Mouse (Mus musculus) kidney, embryonic 14.5 days (tissue): ENCODE measurements at regions not wholly inside any gene's neighbourhood (a gene's known extent, or its start where the extent isn't known, plus 50 kb on each side); places are given as distances from the start of the nearest gene placed in this dataset.
A peak's percentile ranks its signal among the peaks of the same experiment; 100 is the strongest.

Experiments used
- ATAC-seq: fragments of 200-750 bp; cut with Nextera tagmentation; 2 replicates; pipeline ENCODE4 v1.8.0; 2017; ENCODE audit warnings: moderate number of reproducible peaks, mild to moderate bottlenecking, moderate TSS enrichment, moderate library complexity; ENCODE audit not compliant: low FRiP score, low TSS enrichment
- H3K27ac ChIP-seq: fragments of 300-500 bp; sonication (generic); 2 replicates; pipeline ENCODE4 v1.5.1; 2014; ENCODE audit warnings: low read depth, mild to moderate bottlenecking, low read length, moderate library complexity, mixed read lengths
- H3K27me3 ChIP-seq: fragments of 300-500 bp; sonication (generic); 2 replicates; pipeline ENCODE4 v1.6.1; 2014; ENCODE audit warnings: mild to moderate bottlenecking, low read length; ENCODE audit not compliant: control insufficient read depth, insufficient read depth
- H3K36me3 ChIP-seq: fragments of 300-500 bp; sonication (generic); 2 replicates; pipeline ENCODE4 v1.6.1; 2014; ENCODE audit warnings: low read length, mixed read lengths; ENCODE audit not compliant: control insufficient read depth, insufficient read depth
- H3K4me1 ChIP-seq: fragments of 300-500 bp; sonication (generic); 2 replicates; pipeline ENCODE4 v1.6.1; 2014; ENCODE audit warnings: low read length, mixed read lengths; ENCODE audit not compliant: control insufficient read depth, insufficient read depth
- H3K4me2 ChIP-seq: fragments of 300-500 bp; sonication (generic); replicated peaks from 2 replicates; pipeline ENCODE4 v1.6.1; 2014; ENCODE audit warnings: low read depth, mild to moderate bottlenecking, low read length
- H3K4me3 ChIP-seq: fragments of 300-500 bp; sonication (generic); 2 replicates; pipeline ENCODE4 v1.5.1; 2014; ENCODE audit warnings: mild to moderate bottlenecking, low read length
- H3K9ac ChIP-seq: fragments of 300-500 bp; sonication (generic); 2 replicates; pipeline ENCODE4 v1.6.1; 2014; ENCODE audit warnings: low read depth, mild to moderate bottlenecking, low read length, moderate library complexity
- H3K9me3 ChIP-seq: fragments of 300-500 bp; sonication (generic); 2 replicates; pipeline ENCODE4 v1.6.1; 2016; ENCODE audit warnings: low read length; ENCODE audit not compliant: control insufficient read depth
- WGBS: fragments of 180-500 bp; shearing (Covaris S2); extraction: QIAGEN DNeasy Blood & Tissue Kit; methylation state at CpG from one replicate; pipeline ENCODE4 v1.1.7; 2014; 5-methylcytosine and 5-hydroxymethylcytosine counted together

DNA sequence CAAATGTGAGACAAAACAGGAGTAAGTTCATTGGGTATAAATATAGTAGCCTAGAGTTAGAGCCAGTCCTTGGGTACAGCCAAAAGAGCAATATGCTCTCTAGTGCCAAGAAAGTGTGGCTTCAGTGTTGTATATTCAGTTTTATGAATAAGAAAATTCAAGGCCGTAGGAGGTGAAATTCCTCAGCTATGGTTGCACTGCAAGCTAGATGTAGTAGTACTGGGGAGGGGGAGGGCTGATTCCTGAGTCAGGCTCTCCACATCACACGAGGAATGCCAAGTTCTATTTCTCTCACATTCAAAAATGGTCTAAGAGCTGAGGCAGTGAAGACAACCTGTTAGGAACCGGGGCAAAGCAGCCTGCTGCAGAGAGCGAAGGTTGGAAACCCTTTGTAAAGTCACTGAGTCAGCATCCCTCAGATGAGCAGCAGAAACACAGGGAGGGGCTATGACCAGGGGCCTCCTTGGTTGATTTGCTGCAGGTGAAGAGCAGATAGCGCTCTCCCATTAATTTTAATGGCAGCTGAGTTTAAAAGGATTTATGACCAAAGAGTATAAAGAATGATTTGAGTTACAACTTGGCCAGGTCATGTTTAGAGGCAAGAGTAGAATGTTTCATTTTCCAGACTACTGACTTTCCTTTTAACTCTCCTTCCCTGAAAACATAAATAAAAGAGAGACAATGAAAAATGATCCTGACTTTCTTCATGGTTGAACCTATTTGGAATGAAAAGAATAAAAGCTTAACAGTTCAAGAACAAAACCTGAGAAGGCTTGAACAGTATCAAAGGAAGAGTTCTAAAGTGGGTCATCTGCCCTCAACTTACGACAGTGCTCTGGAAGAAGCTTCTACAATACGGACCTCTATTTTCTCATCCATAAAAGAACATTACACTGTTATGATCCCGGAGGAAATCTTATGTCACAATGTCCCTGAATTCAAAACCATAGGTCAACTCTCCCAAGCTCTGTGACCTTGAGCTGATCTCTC is 543.4 kb upstream of the Gm21961 start:
- H3K27ac ChIP-seq = no peak overlapping the region

DNA sequence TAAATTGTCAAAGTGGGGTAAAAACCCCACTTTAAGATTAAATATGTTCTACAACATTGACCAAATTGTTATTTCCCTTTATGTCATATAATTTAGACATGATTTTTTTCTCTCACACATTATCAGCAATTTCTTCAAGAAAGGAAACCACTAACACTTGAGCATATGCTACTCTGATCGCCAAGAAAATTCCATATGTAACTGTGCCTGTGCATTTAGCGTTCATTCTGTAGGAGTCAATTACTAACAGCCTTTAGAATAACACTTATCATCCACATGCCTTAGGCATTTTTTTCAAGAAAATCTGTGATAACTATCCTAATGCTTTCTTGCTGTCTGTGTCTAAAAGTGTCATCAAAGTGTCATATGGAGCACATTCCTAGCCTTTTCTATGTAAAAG is 534.3 kb upstream of the Gm21961 start:
- Histone ChIP-seq H3K4me2 (no peak overlapping the region), H3K36me3 (no peaks in the 10 kb centered on the region), H3K4me1 (no peaks in the 10 kb centered on the region), H3K27me3 (no peaks in the 10 kb centered on the region), H3K4me3 (no peak overlapping the region), H3K27ac (no peak overlapping the region), H3K9me3 (no peaks in the 10 kb centered on the region), H3K9ac (no peak overlapping the region)
- no peak for ATAC-seq
- 86% methylated on average over 2 of the region's 2 CpGs for WGBS

More for the DNA sequence above, 543.4 kb upstream of the Gm21961 start:
- Histone ChIP-seq H3K4me2 (no peak overlapping the region), H3K9ac (no peak overlapping the region), H3K4me1 (no peaks in the 10 kb centered on the region), H3K36me3 (no peaks in the 10 kb centered on the region), H3K27me3 (no peaks in the 10 kb centered on the region), H3K9me3 (no peaks in the 10 kb centered on the region), H3K4me3 (no peak overlapping the region)
- ATAC-seq = peak; percentile 94
- WGBS = 19% methylated on average over 8 of the region's 8 CpGs

DNA sequence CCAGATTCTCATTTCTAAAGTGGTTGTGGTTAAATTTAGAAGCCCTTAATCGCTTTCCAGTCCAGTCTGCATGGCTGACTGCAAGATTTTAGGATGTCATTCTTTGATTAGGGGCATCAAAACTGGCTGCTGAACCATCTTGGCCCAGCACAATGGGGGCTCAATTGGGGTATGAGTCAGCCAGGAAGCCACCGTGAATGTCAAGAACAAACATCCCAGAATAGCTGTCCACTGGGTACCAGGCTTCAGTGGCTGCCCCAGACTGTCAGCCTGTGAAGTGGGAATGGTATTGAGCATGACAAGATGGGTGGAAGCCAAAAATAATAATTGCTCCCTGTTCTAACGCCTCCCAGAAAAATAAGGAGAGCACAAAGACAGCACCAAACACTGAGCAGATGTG is 520.9 kb upstream of the Gm21961 start:
- Histone ChIP-seq H3K4me1 (no peaks in the 10 kb centered on the region), H3K27ac (no peak overlapping the region), H3K9me3 (no peaks in the 10 kb centered on the region), H3K4me3 (no peak overlapping the region), H3K36me3 (no peaks in the 10 kb centered on the region), H3K4me2 (no peak overlapping the region), H3K27me3 (no peaks in the 10 kb centered on the region), H3K9ac (no peak overlapping the region)
- 53% methylated on average over 3 of the region's 3 CpGs for WGBS
- no peak for ATAC-seq

DNA sequence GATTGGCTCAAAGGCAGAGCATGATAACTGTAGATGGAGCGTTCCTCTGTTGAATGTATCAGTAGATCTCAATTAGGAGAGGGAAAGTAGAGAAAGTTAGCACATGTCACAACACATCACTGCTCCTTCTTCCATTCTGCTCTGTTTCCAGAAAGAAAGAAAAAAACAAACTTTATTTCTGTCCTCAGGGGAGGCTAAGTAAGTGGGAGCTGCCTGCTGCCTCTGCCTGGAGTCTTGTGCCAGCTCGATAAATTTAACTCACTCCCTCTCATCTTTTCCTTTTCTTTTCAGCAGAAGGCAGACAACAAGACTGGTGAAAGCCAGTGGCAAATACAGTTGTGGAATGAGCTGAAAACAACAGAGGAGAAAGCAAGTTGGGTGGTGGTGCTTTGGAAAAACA is 517.5 kb upstream of the Gm21961 start:
- no peaks in the 10 kb centered on the region for H3K4me1 ChIP-seq
- no peak overlapping the region for H3K9ac ChIP-seq
- H3K36me3 ChIP-seq = no peaks in the 10 kb centered on the region
- 66% methylated on average over 2 of the region's 2 CpGs for WGBS
- no peak for ATAC-seq
- no peaks in the 10 kb centered on the region for H3K27me3 ChIP-seq
- no peaks in the 10 kb centered on the region for H3K9me3 ChIP-seq
- H3K4me3 ChIP-seq = no peak overlapping the region
- H3K4me2 ChIP-seq = no peak overlapping the region
- H3K27ac ChIP-seq = no peak overlapping the region

DNA sequence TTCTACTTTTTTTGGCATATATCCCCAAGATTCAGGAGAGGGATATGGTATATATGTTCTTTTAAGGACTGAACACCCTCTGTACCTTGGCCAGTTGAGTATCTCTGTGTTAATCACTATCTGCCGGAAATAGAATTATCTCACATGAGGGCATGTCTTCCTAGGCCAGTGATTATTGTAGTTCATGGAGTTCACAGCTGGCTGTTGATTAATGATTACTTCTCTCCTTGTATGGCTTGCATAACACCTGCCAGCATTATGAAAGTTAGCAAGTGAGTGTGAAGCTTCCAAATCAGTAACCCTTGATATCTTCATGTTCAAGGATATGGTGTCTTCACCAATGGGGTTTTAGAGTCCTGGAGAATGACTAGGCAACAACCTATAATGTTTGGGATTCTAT is 488.0 kb upstream of the Gm21961 start:
- no peaks in the 10 kb centered on the region for H3K36me3 ChIP-seq
- H3K9ac ChIP-seq = no peak overlapping the region
- ATAC-seq = no peak
- 83% methylated on average over 1 of the region's 1 CpGs for WGBS
- H3K27me3 ChIP-seq = no peaks in the 10 kb centered on the region
- H3K4me1 ChIP-seq = no peaks in the 10 kb centered on the region
- H3K4me3 ChIP-seq = no peak overlapping the region
- H3K4me2 ChIP-seq = no peak overlapping the region
- no peak overlapping the region for H3K27ac ChIP-seq
- no peaks in the 10 kb centered on the region for H3K9me3 ChIP-seq

DNA sequence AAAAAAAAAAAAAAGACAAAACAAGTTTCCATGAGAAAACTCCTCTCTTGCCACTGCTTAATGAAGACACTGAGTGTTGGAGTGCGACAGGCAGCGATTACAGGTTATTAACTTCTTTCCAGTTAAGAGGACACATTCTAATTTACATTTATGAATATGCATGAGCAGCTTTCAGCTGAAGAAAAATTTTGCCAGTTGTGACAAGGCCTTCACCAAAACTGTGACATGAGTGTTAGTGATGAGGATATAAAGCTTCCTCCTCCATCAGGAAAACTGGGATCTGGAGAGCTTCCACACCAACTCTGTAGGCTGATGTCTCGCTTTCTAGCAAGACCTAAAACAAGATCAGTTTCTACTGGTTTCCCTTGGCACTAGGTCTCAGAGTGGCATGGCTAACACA is 464.2 kb upstream of the Gm21961 start:
- WGBS = 79% methylated on average over 3 of the region's 3 CpGs
- ATAC-seq = no peak

DNA sequence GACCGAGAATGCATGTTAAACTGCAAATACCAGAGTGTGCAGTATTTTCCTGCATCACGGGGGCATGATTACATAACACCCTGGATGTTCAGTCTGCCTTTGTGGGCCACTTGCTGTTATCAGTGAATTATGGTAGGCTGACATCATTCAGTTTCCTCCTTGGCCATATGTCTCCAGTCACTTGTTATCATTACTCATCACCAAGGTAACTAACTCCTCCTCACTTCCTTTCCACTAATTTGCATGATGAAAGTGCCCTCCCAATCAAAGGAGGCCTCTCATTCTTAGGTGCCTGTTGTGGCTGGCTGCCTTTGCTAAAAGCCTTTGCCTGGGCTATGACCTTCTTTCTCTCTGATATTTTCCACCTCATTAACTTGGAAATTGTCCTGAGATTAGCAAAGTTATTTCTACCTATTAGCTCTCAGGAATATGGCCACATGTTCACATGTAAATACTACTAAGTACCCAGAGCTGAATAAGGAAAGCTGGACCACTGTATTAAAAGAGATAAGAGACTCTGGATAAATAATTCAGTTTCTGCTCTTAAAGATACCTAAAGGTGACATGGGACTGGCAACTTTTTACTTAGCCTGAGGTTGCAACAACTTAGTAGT is 440.6 kb upstream of the Gm21961 start:
- Histone ChIP-seq H3K27ac (no peak overlapping the region), H3K36me3 (no peaks in the 10 kb centered on the region), H3K4me3 (no peak overlapping the region), H3K4me2 (no peak overlapping the region), H3K9ac (no peak overlapping the region), H3K4me1 (no peaks in the 10 kb centered on the region), H3K9me3 (no peaks in the 10 kb centered on the region), H3K27me3 (no peaks in the 10 kb centered on the region)
- peak; percentile 55; the same call in 1 of the 2 replicates for ATAC-seq
- WGBS = 31% methylated on average over 2 of the region's 2 CpGs

More for the DNA sequence above, 464.2 kb upstream of the Gm21961 start:
- Histone ChIP-seq H3K27ac (no peak overlapping the region), H3K9me3 (no peaks in the 10 kb centered on the region), H3K4me3 (no peak overlapping the region), H3K4me1 (no peaks in the 10 kb centered on the region), H3K4me2 (no peak overlapping the region), H3K9ac (no peak overlapping the region), H3K36me3 (no peaks in the 10 kb centered on the region), H3K27me3 (no peaks in the 10 kb centered on the region)

DNA sequence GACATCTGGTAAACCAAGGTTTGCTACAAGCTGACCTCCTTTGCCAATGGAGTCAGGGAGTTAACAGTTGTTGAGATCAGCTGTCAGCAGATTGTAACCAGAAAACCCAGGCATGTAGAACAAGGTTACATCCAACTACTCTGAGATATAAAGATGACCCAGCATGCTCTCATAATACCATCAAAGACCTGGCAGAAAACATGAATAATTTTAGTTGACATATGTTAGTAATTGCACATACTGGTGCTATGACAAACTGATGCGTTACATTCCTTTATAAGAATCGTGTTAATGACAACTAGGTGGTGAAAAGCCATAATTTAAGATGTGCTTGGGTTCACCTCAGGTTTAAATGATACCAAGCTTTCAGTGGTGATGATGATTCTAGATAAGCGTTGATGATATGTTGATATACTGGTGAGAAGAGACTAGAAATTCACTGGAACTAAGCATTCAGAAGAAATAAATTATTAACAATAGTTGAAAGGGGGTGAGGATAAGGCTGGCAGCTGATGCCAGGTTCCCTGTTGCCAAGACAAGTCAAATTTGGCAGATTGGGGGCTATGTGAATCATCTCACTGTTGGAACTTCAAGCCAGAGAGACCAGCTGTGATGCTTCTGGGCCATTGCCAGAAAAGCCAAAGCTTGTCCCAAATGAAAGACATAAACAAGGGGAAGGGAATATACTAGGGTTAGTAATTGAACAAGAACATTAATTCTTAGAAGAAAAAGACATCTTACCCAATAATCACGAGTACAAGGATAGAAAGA is 437.7 kb upstream of the Gm21961 start:
- Histone ChIP-seq H3K4me1 (no peaks in the 10 kb centered on the region), H3K9ac (no peak overlapping the region)

More for the DNA sequence above, 437.7 kb upstream of the Gm21961 start:
- H3K36me3 ChIP-seq = no peaks in the 10 kb centered on the region
- 81% methylated on average over 4 of the region's 4 CpGs for WGBS
- H3K27me3 ChIP-seq = no peaks in the 10 kb centered on the region
- no peak for ATAC-seq
- H3K4me3 ChIP-seq = no peak overlapping the region
- no peak overlapping the region for H3K4me2 ChIP-seq
- H3K9me3 ChIP-seq = no peaks in the 10 kb centered on the region
- H3K27ac ChIP-seq = no peak overlapping the region
